Mouse (Mus musculus) T-cell, adult 66 days (primary cell): Measurements from ENCODE around the gene Rnf113a1. TPM values are rescaled to one million over a fixed set of nuclear protein-coding genes. Genes with fewer than 3 reads are reported as not detected.

ENCODE experiments used
- total RNA-seq, 2 experiments: library from RNA; stranded (reverse); gene quantifications; 3 replicates in 1 of 2; 4 replicates in 1 of 2; pipeline ENCODE4 v1.2.4; 2023

Rnf113a1 gene
- total RNA-seq: 1 to 10 TPM; 3.0 to 3.5 TPM

DNA sequence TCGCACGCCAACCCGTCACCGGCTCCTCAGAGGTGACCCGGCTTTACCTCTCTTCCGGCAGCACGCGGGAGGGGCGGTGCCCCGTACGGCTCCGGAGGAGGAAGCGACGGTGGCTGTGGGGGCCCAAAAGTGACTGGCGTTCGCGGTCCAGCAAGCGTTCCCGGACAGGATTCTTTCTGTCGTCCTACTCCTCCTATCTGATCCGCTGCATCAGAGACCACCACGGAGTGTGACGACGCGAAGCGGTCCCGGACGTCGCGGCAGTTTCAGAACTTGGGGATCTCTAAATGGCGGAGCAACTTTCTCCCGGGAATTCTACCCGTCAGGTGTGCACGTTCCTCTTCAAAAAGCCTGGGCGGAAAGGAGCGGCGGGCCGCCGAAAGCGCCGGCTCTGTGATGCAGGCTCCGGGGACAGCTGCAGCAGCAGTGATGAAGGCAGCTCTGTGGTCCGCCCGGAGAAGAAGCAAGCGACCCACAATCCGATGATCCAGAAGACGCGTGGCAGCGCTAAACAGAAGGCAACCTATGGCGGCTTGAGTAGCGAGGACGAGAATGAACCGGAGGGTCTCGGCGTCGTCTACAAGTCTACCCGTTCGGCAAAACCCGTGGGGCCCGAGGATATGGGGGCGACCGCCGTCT lies at the start of gene Rnf113a1, which contains the start of gene Ndufa1:
Gene Rnf113a1 (plus strand): TSS at position 141 of the 639 bp plus-strand sequence.
Gene Ndufa1 (minus strand): TSS at position 59 of the 639 bp plus-strand sequence.

DNA sequence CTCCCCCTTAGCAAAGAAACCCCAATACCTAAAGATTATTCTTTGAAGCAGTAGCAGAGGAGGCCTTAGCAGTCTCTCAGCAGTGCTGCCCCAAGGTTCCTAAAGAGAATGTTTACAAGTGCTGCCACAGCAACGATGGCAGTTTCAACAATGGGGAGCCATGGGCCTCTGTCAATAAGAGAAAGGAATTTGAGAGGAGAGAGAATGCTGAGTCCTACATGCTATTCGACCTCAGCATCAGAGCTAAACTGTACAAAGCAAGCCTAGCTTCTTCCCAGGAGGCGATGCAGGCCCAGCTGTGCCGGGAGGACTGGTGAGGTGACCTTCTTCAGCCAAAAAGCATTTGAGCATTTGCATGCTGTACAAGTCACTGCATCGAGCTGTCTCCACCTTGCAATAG lies 22.3 kb upstream of the Rnf113a1 start, which contains the start of gene Akap14:
Gene Akap14 (minus strand): TSS at position 101 of the 400 bp plus-strand sequence.

DNA sequence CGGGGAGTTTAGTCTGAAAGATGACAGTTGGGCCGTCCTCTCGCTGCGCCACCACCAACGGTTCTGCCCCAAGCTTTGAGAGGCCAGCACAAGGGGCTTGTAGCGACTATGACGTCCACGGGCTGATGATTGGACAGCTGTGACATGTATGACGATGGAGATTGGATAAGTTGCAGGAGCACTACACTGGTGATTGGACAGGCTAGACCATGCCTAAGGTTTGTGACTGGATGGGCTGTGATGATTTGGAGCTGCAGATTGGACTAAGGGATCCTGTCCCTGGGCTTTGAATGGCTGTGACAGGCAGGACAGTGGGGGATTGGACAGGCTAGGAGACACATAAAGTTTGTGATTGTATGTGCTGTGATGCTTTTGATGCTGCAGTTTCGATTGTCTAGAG lies 19.9 kb downstream of the Rnf113a1 start, which contains the start of gene Gm9:
Gene Gm9 (minus strand): TSS at position 101 of the 400 bp plus-strand sequence.

DNA sequence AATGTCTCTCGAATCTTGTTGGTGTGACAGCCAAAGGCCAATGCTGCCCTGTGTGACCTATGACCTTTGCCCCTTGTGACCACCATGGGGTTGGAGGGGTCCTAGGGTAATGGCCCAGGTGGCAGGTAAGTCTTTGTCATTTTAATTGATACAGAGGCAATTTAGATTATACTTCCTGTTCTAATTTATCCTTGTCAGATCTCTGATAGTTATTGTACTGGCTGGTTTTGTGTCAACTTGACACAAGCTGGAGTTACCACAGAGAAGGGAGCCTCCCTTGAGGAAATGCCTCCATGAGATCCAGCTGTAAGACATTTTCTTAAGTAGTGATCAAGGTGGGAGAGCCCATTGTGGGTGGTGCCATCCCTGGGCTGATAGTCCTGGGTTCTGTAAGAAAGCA lies 31.1 kb downstream of the Rnf113a1 start, which contains the start of gene Rhox1:
Gene Rhox1 (minus strand): TSS at position 101 of the 400 bp plus-strand sequence.

Other genes starting within 250 kb of the Rnf113a1 start
- 100 to 1,000 TPM; 162 to 167 TPM for gene Sept6, start 199.5 kb upstream of the Rnf113a1 start, total RNA-seq
- not detected for gene Sowahd, start 142.4 kb upstream of the Rnf113a1 start, total RNA-seq
- gene Rpl39, start 105.8 kb upstream of the Rnf113a1 start, total RNA-seq: 1,000 to 10,000 TPM; 1,621 to 1,624 TPM
- gene Upf3b, start 80.9 kb upstream of the Rnf113a1 start, total RNA-seq: 10 to 100 TPM; 29.2 to 31.6 TPM
- gene Nkap, start 64.5 kb upstream of the Rnf113a1 start, total RNA-seq: 10 to 100 TPM; 14.3 to 19.1 TPM
- gene Akap14, start 22.4 kb upstream of the Rnf113a1 start, total RNA-seq: under 1 TPM in 1 of 2 experiments, not detected in 1; 0.33 TPM
- 100 to 1,000 TPM in 1 of 2 experiments, 10 to 100 TPM in 1; 83.6 to 118 TPM for gene Ndufa1, start 82 bp upstream of the Rnf113a1 start, total RNA-seq
- not detected for gene Gm9, start 19.8 kb downstream of the Rnf113a1 start, total RNA-seq
- not detected for gene Rhox1, start 31.0 kb downstream of the Rnf113a1 start, total RNA-seq
- not detected for gene Rhox2a, start 53.7 kb downstream of the Rnf113a1 start, total RNA-seq
- not detected for gene Rhox3a, start 58.7 kb downstream of the Rnf113a1 start, total RNA-seq
- gene Rhox4a, start 74.1 kb downstream of the Rnf113a1 start, total RNA-seq: not detected
- not detected for gene Rhox3a2, start 188.8 kb downstream of the Rnf113a1 start, total RNA-seq
- gene Rhox4a2, start 199.6 kb downstream of the Rnf113a1 start, total RNA-seq: not detected
- gene Rhox2b, start 220.8 kb downstream of the Rnf113a1 start, total RNA-seq: not detected
- not detected for gene Rhox4b, start 241.2 kb downstream of the Rnf113a1 start, total RNA-seq